Mouse (Mus musculus) thymus, postnatal 25 days (tissue): ENCODE measurements around the gene Klf2.
A peak's percentile ranks its signal among the peaks of the same experiment; 100 is the strongest.

Experiments
- DNase-seq: peaks from one replicate; pipeline ENCODE4 v3.0.0; 2022

Gene Klf2

DNA sequence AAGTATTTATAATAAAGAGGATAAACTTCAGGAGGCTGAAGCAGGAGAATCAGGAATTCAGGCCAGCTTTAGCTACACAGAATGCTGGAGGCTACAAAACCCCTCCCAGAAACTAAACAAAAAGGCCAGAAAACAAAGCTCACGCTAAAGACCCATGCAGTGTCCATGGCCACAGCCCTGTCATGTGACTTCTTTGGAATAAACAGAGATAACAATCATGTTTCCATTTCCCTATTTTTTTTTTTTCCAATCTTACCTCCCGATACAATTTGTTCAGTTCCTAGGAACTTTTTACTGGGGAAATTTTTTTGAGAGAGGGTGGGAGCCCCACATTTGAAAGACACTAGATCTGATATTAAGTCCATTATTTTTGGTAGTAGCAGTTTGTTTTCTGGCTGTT lies 17.4 kb downstream of the Klf2 start:
- DNase-seq: no peak

DNA sequence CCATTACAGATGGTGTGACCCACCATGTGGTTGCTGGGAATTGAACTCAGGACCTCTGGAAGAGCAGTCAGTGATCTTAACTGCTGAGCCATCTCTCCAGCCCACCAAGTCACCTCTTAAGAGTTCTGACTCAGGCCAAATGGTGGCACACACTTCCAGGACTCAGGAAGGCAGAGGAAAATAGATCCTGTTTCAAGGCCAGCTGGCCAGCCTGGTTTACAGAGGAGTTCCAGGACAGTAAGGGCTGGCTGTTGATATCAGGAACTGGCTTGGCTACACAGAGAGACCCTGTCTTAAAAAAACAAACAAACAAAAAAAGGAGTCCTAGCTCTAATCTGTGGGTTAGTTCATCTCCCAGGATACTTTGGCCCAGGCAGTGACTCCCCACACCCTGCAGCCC lies 18.2 kb downstream of the Klf2 start:
- DNase-seq: no peak

DNA sequence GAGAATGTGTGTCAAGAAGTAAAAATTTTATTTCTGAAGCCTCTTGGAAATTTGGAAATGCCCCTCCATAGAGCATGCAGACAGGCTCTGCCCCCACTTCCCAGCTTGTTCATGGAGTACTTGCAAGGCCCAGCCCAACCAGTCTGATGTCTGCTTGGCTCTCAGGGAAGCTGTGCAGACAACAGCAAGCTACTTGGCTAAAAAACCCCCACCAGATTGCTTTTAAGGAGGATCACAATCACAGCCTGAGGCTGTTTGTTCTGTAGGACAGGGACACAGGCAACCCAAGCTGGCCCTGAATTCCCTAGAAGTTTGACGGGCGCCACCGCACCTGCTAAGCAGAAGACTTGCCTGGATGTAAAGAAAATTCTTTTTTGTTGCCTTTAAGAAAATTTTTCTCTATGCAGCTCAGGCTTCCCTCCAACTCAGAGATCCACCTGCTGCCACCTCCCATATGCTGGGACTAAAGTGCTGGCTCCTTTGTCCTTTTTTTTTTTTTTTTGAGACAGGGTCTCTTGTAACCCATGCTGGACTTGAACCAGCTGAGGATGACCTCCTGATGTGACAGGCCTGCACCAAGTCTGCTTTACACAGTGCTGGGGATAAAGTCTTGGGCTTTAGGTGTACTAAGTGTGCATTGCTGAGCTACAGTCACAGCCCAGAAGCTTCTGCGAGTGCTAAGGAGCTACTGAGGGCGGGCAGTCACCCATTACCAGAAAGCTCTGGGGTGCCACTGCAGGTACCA lies 23.9 kb downstream of the Klf2 start:
- DNase-seq: no peak

DNA sequence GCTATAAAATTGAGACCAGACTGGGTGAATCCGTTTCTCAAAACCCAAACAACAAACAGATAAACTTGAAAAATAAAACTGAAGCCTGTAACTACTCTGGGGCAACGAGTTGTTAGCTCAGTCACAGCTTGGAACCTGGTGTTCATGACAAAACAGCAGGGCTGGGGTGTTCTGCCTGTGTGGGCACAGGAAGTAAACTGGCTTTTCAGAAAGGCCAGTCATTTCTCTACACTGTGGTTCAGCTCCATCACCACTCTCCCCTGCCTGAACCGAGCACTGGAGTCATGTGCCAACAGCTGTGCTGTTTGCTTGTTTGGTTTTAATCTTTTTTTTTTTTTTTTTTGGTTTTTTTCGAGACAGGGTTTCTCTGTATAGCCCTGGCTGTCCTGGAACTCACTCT lies 24.9 kb downstream of the Klf2 start:
- DNase-seq: no peak

DNA sequence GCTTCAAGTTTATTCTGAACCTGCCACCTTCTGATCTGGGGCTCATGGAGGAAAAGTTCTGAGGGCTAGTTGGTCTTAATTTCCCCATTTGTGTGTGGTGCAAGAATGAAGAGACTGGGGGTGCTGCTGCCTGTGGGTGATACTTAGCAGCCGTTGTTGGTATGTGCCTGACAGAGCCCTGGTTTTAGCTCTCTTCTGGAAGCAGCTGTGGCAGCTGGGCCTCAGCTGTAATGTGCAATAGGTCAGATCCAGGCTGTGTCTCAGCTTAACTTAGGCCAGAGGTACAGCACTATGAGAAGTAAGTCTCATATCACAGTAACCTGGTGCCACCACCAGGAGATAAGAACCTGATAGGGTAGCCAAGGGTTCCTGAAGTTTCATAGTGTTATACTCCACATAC lies 28.7 kb downstream of the Klf2 start:
- DNase-seq: no peak

DNA sequence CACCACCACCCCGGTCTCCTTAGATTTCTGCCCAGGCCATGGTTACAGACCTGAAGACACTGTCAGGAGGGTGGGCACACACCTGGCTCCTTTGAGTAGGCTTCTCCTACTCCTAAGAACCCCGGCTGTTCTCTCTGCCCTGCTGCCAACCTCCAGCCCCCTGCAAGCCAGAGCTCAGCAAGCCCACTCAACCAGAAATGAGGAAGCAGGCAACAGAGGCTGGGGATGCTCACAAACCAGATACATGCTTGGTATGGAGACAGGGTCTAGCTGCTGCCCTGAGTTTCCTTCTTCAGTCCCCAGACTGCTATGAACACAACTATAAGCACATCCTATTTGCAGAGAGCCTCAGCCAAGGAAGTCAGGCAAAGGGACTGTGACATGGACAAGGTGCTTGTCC lies 29.3 kb downstream of the Klf2 start:
- DNase-seq: no peak

DNA sequence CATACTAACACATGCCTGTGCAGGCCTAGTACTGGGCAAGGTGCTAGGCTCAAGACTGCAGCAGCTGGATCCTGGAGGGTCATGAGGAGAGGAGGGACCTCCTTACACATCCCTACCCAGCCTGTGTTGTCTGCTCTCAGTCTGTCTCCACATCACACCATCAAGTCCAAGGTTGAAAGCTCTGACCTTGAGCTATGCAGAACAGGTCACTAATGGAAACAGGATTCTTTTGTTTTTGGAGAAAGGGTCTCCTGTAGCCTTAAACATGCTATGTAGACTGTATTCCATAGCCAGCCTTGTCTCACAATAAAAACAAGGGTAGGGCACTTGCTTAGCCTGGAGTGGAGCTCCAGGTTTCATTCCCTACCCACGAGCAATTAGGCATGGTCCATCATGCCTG lies 30.1 kb downstream of the Klf2 start:
- DNase-seq: no peak

DNA sequence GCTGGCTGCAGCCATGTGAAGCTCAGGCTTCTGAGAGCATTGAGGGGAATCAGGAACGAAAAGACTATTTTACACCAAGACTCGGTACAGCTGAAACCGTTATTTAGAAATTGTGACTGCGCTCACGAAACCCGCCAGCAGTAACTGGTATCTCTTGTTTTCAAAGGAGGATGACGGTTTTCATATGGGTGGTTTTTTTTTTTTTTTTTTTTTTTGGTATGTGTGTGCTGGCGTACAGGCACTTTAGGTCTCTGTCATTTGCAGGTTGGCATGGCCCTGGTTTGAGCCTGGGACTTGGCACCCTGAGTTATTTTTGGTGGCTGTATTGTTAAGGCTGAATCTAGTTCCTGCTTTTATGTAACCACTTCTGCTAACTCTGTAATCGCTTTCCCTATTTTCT lies 31.0 kb downstream of the Klf2 start:
- no peak for DNase-seq

DNA sequence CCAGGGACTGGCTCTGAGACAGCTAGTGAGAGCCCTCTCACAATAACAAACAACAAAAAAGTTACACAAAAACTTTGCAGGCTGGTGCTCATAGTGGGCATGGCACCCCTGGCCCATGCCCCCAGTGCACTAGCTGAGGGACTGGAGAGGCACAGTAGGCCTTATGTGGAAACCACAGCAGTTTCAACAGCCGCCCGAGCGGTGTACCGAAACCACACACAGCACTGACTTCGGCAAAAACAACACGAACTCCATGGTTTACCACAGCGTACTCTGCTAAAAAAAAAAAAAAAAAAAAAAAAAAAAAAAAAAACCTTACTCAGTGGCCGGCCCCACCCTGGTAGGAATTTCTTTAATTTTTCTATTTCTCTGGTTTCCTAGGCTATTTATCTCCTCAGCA lies 31.9 kb downstream of the Klf2 start:
- DNase-seq: peak; percentile 75

DNA sequence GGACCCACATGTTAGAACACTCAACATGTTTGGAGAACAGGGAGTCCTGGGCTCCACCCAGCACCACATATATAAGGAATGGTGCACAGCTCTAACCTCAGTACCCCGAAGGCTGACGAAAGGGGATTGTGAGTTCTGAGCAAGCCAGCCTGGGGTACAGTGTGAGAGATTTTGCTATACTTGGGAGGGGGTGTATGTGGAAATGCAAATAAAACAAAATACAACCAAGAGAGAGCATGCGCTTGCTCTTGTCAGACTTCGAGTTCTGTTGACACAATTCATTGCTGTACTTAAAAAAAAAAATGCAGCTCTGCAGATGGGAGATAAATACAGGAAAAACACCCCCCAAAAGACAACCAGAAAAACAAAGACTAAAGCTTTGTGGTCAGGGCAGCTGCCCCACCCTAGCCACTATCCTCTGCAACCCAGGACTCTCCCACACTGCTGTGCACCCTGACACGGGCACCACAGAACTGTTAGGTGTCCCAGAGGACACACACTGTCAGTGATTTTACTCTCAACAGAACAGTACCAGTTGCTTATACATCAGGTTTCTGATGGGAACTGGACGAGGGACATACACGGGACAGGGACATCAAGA lies 32.7 kb downstream of the Klf2 start:
- DNase-seq: no peak

DNA sequence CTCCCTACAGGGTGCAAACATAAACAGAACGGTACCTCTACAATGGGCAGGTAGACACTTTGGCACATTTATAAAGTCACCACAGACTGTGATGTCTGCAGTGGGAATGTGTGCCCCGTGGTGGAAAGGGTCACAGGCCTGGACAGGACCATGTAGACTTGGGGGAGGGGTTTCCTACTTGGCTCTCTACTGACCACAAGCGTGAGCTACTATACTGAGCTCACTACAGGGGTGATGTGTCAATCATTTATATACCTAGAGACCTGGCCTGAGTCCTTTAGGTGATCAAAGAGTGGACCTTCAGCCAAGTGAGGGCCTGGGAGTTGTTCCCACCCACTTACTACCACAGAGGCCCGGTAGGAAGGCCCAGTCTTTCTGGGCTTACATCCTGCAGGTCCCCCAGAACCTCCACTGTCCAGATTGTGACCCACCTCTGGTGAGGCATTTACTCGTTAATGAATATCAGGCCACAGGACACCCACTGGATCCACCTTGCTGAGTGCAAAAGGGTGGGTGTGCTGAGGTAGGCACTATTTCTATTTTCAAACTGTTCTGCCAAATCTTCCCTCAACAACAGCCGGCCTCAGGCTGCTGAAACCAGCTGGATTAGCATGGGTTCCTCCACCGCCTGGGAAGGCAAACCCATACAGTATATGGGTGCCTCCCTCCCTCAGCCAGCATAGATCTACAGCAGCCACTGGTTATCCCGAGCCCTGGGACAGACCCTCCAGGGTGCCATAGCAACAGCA lies 34.3 kb downstream of the Klf2 start:
- DNase-seq: no peak

DNA sequence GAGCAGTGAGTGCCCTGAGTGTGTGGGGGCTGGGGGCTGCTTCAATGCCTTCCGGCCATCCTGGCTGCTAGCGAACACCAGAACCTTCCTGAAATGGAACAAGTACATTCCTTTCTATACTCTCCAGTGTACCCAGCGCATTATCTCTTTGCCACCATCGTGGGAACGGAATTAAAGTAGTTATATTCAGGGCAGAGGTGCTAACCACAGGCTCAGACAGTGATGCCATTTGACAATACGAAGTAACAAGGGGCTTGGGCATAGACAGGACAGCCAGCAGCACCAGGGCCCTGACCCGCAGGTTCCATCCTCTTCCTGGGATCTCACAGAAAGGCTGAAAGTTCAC lies 34.8 kb downstream of the Klf2 start:
- DNase-seq: no peak

DNA sequence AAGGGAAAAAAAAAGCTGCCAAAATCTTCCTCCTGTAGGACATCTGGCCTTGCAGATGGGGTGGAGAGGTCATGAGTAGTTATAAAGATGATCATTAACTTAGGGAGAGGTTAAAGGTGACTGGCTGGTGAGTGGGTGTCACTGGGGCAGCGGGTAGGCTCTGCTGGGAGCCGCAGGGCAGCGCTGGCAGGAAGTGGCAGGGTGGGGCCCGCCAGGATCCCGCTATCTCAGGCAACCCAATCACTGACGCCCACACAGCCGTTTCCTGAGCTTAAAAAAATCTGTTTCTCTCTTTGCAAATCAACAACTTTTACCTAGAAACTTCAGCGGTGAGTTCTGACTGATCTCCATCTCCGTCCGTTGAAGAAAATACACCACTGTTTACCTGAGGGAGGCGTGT lies 35.4 kb downstream of the Klf2 start:
- DNase-seq: peak; percentile 80

DNA sequence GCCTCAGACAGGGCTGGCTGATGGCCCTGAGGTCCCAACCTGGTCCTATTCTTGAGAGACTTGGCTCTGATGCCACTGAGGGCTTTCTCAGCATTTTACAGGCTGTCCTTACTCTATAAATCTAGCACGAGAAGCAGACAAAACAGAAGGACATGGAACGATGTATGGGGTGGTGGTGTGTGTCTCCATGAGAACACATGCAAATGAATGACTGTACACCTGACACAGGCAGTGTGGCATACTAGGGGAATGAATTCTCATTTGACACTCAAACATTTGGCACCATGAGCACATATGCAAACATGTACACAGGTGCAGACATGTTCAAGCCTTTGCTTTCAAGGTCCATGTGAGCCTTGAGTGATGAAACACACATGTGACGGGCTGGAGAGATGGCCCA lies 37.8 kb downstream of the Klf2 start:
- no peak for DNase-seq

DNA sequence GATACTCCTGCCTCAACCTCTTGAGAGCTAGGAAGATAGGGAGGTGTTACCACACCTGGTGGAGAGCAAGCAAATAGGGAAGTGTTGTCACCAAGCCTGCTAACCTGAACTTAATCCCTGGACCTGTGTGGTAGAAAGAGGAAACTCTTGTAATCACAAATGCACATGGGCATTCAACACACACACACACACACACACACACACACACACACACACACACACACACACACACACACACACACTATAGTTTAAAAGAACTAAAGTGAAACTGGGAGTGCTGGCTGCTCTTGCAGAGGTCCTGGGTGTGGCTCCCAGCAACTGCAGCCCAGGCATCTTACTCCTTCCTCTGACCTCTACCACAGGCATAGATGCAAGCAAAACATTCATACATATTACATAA lies 41.3 kb downstream of the Klf2 start:
- no peak for DNase-seq

DNA sequence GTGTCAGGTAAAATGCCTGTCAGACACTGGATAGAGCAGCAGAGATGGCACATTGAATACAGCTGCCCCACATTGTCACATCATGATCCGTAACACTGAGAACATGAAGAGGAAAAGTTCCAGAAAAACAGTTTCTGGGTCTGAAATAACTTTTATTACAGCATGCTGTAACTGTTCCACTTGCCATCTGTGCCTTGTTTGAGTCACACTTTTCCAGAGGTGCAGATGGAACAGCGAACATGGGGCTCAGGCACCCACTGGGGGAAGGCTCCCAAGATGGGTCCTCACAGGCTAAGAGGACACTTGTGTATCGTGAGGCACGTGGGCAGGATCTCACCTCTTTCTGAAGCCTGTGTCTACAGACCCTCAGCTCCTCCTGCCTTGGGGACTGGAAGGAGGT lies 43.9 kb downstream of the Klf2 start:
- DNase-seq: no peak

DNA sequence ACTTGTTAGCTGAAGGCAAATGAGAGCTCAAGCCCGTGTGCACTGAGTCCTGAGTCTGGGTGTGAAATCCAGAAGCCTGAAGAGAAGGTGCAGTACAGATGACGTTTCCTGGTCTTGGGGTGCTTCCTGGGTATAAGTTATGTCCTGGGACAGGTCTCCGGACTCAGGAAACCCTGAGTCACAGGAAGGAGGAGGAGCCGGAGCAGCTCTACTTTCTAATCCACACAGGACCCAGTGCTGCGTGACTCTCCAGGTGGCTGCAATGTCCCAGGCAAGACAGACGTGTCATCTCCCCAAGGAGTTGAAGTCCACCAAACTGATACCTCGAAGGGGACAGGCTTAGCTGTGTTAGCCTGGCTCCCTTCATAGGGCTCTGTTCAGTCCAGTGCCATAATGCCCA lies 44.6 kb downstream of the Klf2 start:
- no peak for DNase-seq

DNA sequence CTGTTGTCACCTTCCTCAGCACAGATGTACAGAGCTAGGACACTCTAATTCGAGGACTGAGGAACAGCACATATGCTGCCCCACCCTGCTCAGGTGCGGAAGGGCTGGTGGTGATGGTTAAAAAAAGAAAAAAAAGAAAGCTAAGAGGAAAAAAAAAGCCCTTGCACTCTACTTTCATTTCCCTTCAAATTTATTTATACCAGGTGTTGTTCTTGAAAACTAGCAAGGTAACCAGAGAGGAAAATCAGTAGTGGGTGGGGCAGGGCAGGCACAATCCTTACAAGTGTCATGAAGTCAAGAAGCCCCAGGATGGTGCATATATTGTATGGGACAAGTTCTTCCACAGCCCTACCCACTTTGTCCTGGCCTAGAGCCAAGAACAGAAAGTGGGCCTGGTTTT lies 46.2 kb downstream of the Klf2 start:
- no peak for DNase-seq

DNA sequence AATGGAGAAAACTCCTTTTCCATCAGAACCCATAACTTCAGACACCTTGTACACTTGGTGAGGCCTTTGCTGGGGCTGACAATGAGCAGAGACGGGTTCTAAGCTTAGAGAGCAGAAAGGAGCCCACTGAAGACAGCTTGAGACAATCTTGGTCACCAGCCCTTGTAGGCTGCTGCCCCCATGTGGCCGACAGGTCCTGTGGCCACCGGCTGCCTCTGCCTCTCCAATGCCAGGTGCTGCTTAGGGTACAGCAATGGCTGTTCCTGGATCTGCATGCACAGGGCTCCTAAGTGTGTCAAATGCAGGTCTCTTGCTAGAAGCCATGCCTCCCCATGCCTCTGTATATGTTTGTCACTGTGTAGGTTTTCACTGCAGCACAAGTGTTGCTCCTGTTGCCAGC lies 47.0 kb downstream of the Klf2 start:
- peak; percentile 89 for DNase-seq

DNA sequence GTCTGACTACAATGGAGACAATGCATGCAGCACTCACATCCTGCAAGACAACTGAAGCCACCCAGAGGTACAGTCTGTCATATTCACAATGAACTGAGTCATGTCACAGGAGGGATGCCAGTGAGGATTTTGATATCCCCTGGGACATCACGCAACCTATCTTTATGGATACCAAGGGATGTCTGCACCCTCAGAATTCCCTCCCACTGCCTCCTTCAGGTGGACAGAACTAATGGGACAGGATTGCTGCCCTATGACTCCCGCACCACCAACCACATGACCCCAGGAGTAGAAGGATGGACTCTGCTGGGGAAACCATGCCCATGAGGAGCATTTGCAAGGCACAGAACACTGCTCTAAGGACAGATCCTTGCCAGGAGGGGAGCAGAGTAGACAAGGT lies 47.6 kb downstream of the Klf2 start:
- DNase-seq: no peak
